Mouse (Mus musculus): ENCODE results near the gene Tgfa. TPM values are rescaled to one million over a fixed set of nuclear protein-coding genes. Genes with fewer than 3 reads are reported as not detected.

Tgfa gene
- total RNA-seq, 2 experiments from 2014 or later = 0.31 to 0.66 TPM

DNA sequence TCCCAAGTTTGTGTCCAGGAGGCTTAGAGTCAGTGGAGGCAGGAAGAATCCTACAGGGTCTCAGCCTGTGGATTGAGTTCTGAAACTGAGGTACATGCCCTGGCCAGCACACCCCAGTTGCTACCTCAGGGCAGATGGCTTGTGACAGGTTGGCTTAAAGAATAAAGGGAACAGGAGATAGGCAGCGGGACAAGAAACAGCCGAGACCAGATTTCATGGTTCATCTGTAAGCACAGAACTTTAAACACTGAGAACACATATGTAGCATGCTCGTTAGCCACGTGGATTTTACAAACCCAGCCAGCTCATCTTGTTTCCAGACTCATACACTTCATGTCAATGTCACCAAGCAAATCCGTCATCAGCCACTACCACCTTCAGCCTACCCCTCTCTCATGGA, 27.2 kb upstream of the Tgfa start:
- intact Hi-C loops (cut with DNase I) = no loop called here
- no peak for TF ChIP-seq CTCF (IDR thresholded peaks at IDR 0.05)
- no peak for DNase-seq
- H3K4me3 ChIP-seq = no peak overlapping the region
- H3K27ac ChIP-seq = no peak overlapping the region

DNA sequence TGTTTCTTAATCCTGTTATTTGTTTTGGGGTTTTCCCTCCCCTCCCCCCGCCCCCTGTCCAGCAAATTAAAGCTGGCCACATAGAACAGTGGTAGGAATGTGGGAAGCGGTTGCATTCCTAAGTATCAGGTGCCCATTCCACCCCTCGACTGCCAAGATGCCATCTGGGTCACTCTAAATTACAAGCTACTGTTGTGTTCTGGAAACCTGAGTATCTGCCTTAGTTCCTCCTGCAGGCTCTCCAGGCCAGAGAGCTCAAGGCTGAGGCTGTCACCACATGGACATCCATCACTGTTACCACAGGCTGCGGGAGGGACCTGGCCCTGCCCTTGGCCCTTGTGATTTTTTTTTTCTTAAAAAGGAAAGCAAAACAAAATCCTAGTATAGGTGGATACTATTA, 25.9 kb upstream of the Tgfa start:
- intact Hi-C loops (cut with DNase I) = no loop called here

DNA sequence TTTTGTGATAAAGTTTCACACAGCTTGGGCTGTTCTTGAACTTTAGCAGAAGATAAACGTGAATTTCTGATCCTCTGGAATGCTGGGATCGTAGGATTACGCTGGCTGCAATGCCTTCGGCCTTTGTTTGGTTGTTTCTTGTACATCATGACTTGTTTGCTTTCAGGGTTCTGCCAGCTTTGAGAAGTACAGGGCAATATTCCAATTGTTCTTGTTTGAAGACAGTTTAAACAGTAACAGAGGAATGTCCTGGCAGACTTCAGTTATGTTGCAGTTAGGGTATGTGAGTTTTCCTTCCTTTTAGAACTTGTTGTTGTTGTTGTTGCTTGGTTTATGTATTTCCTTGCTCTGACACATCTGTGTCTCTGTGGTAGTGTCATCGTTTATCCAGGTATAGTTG, 18.8 kb upstream of the Tgfa start:
- no peak overlapping the region for H3K4me3 ChIP-seq
- TF ChIP-seq CTCF (IDR thresholded peaks at IDR 0.05) = no peak
- intact Hi-C loops (cut with DNase I) = no loop called here
- DNase-seq = no peak
- H3K27ac ChIP-seq = no peak overlapping the region

More for the DNA sequence above, 25.9 kb upstream of the Tgfa start:
- no peak for TF ChIP-seq CTCF (IDR thresholded peaks at IDR 0.05)
- H3K27ac ChIP-seq = no peak overlapping the region
- H3K4me3 ChIP-seq = no peak overlapping the region
- no peak for DNase-seq

GRCm38 (mm10) chr6:86176721-86177120, 18.3 kb upstream of the Tgfa start:
- DNase-seq = no peak
- TF ChIP-seq CTCF (IDR thresholded peaks at IDR 0.05) = no peak
- intact Hi-C loops (cut with DNase I) = no loop called here
- H3K27ac ChIP-seq = no peak overlapping the region
- H3K4me3 ChIP-seq = no peak overlapping the region

- H3K27ac ChIP-seq = no peak overlapping the region
- H3K4me3 ChIP-seq = no peak overlapping the region
- intact Hi-C loops (cut with DNase I) = no loop called here
- TF ChIP-seq CTCF (IDR thresholded peaks at IDR 0.05) = no peak
- DNase-seq = no peak
These were observed 17.6 kb upstream of the Tgfa start for GRCm38 (mm10) chr6:86177331-86177982.

DNA sequence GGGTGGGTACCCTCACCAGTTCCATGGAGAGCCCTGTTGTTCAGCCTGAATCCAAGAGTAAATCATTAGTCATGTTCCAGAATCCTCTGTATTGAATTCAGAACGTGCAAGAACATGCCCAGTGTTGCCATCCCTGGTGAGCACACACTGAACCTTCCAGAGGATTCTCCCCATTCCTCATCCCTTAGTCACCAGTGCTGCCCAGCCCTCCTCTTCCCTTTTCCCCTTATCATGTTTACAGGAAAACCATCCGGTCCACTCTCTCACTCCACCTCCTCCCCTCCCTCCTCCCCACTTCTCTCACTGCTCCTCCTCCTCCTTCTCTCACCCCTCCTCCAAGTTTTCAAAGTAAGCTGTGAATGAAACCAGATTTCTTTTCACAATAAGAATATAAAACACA, 14.4 kb upstream of the Tgfa start:
- TF ChIP-seq CTCF (IDR thresholded peaks at IDR 0.05) = no peak
- intact Hi-C loops (cut with DNase I) = no loop called here

DNA sequence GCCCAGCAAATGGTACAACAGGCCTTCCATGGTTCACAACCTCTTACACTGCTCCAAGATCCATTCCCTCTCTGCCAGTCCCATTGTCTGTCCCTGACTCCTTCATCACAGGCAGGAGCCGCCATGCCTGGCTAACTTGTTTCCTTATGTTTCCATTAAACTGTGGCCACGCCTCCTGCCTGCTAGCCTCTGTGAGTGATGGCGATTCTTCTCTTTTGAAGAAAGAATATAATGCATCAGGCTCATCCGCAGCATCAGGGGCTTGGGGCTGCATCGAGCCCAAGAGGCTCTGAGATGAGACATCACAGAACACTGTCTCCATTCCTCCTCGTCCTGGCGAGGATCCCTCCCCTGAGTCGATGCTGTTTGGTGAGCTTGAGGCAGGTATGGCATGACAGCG, 13.0 kb upstream of the Tgfa start:
- no peak for DNase-seq
- intact Hi-C loops (cut with DNase I) = no loop called here
- Histone ChIP-seq H3K4me3 (no peak overlapping the region), H3K27ac (no peak overlapping the region)
- TF ChIP-seq CTCF (IDR thresholded peaks at IDR 0.05) = no peak

More for the DNA sequence above, 14.4 kb upstream of the Tgfa start:
- Histone ChIP-seq H3K4me3 (no peak overlapping the region), H3K27ac (no peak overlapping the region)
- no peak for DNase-seq

DNA sequence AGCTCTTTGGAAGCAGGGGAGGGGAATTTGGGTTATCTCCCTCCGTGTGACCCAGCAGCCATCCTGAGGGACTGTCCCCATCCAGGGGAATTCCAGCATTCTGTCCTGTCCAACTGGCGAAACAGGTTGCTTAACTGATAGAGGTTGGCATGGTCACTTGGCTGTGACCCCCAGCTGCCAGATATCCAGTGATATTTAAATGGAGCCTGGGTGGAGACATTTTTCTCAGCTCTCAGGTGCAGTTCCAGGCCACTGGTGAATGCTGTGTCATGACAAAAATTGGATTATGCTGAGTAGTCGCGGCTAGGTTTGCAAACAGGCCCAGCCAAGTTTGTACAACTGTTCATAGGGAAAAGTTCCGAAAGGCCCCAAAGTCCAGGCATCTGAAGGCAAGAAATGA, 12.4 kb upstream of the Tgfa start:
- intact Hi-C loops (cut with DNase I) = no loop called here
- no peak overlapping the region for H3K4me3 ChIP-seq
- no peak for TF ChIP-seq CTCF (IDR thresholded peaks at IDR 0.05)
- no peak for DNase-seq
- no peak overlapping the region for H3K27ac ChIP-seq

DNA sequence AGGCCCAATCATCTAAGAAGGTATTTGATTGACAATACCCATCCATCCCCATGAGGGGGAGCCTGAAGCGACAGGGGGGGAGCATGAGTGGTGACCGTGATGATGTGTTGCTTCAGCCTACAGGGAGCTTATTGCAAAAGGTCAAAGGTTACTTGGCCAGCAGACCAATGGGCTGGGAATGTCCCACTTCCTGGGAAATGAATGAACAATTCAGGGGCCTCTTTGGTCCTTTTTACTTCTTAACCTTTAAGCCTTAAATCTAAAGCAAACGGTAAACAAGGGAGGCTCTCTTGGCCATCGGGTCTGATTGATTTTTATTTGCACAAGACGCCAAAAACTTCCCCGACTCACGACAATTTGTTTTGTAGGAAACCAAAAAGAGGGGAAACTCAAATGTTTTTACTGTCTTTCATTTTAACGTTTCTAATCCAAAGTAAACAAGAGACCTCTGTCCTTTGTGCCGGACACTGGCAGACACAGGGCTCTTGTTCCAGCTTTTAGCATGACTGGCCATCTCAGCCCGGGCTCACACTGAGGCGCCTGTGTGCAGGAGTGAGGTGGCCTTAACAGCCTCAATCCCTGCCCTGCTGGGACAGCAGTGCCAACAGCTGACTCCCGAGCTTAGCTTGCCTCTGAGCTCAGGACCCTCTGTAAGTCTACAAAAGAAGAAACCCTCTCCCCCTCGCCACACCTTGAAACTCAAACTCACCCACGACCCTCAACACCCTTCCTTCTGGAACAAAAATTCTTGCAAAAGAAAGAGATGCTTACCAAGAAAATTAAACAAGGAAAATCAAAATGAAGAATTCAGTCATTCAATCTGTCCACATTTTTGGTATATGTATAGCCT, 8.7 kb upstream of the Tgfa start:
- no peak overlapping the region for H3K4me3 ChIP-seq
- intact Hi-C loops (cut with DNase I) = no loop called here
- H3K27ac ChIP-seq = no peak overlapping the region
- TF ChIP-seq CTCF (IDR thresholded peaks at IDR 0.05) = no peak
- no peak for DNase-seq

DNA sequence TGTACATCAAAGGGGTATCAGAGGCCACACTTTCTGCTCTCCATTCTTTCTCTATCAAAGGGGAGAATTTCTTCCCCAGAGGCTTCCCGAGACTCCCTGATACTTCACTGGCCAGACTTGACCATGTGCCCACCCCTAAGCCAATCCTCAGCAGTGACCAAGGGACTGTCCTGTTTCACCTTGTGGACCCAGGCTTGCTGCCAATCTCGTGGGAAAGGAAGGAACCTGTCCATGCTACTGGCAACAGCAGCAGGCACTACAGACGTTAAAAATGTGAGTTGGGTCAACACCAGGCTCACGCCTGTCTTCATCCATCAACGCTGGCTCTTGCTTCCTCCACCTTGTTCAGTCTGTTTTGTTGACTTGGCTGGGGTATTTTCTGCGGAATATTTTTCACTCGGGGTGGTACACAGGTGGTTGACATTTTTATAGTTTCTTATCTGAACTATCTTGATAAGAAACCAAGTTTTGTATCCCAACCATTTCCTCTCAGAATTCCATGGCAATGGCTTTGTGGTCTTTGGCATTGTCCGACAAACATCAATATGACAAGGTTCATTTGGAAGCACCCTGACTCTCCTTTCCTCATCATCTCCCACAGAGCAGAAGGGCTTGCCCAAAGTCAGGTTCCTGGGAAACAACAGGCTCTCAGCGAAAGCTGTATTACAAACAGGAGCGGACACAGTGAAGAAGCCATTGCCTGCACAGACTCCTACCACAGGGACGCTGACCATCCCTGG, 6.1 kb upstream of the Tgfa start:
- TF ChIP-seq CTCF (IDR thresholded peaks at IDR 0.05) = no peak
- no peak for DNase-seq
- Histone ChIP-seq H3K27ac (no peak overlapping the region), H3K4me3 (no peak overlapping the region)
- intact Hi-C loops (cut with DNase I) = no loop called here

GRCm38 (mm10) chr6:86190622-86191021, 4.4 kb upstream of the Tgfa start:
- DNase-seq = no peak
- no peak for TF ChIP-seq CTCF (IDR thresholded peaks at IDR 0.05)
- H3K27ac ChIP-seq = no peak overlapping the region
- intact Hi-C loops (cut with DNase I) = no loop called here
- no peak overlapping the region for H3K4me3 ChIP-seq

DNA sequence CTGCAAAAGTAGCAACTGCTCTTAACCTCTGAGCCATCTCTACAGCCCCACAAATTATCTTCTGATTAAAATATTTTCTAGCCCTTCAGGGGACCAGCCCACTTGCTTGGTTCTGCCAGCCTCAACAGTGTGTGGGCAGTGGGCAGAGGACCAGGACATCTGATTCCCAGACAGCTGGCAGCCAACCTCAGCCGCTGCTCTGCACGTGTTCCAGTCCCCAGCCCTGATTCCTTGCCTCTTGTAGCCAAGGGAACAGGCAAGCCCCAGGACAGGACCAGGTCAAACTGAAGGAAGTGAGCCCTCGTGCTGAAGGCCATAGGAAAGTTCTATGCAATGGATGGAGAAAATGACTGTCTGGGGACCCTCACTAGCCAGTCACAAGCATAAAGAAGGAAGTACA, 2.0 kb upstream of the Tgfa start:
- intact Hi-C loops (cut with DNase I) = no loop called here
- H3K4me3 ChIP-seq = no peak overlapping the region
- DNase-seq = no peak
- TF ChIP-seq CTCF (IDR thresholded peaks at IDR 0.05) = no peak
- H3K27ac ChIP-seq = no peak overlapping the region

GRCm38 (mm10) chr6:86193879-86194278, 1.1 kb upstream of the Tgfa start:
- no peak overlapping the region for H3K27ac ChIP-seq
- intact Hi-C loops (cut with DNase I) = loop anchor here (1.0 kb wide), 1 partner anchor 170 kb away; no protein-coding TSS in a partner anchor
- H3K4me3 ChIP-seq = no peak overlapping the region
- peak; percentile 56 for DNase-seq
- peak; percentile 63 for TF ChIP-seq CTCF (IDR thresholded peaks at IDR 0.05)
